26 mouse cellular contexts compared by ENCODE assay signal in genomic region chr1:154064633-154065032, GRCm38 (mm10).
DNase-seq lines count a peak whose midpoint lies in the region; TF ChIP-seq lines count a peak whose summit lies in the region.
"Had no signal": no experiment of that assay in that cellular context is flagged by ENCODE, and none has a peak within 500 bp of the region (broad histone marks: within the 10 kb centered on the region; RNA-seq: fewer than 3 reads in every experiment).

No protein-coding gene starts in this region.

- intact Hi-C loops in gastrocnemius, postnatal 14 days (cut with DNase I; ENCODE audit: low total_unique reads) = no loop called here
- intact Hi-C loops in heart, postnatal 10 days (cut with DNase I) = no loop called here
- intact Hi-C loops in heart, postnatal 25 days (cut with DNase I) = no loop called here

- no peak overlapping the region for H3K4me3 ChIP-seq in embryonic fibroblast, embryonic 13.5 days (ENCODE audit: insufficient read depth, low read length)
- H3K4me3 ChIP-seq: embryonic facial prominence, embryonic 12.5 days; embryonic facial prominence, embryonic 15.5 days; erythroblast, embryonic 14.5 days; forebrain, embryonic 12.5 days; forebrain, embryonic 15.5 days; heart, embryonic 12.5 days; heart, embryonic 15.5 days; hindbrain, embryonic 10.5 days; hindbrain, embryonic 13.5 days; intestine, embryonic 15.5 days; kidney, embryonic 15.5 days had no signal

- TF ChIP-seq CTCF in embryonic fibroblast, embryonic 13.5 days (IDR thresholded peaks at IDR 0.05; ENCODE audit: borderline replicate concordance, insufficient read depth, low read length) = no peak

- no peak for TF ChIP-seq POLR2A in embryonic fibroblast, embryonic 13.5 days (IDR thresholded peaks at IDR 0.05; ENCODE audit: low read depth, low read length)

- peak; percentile 27 for DNase-seq in gastrocnemius, postnatal 25 days
- DNase-seq in gastrocnemius, postnatal 14 days = no peak
- peak; percentile 13 to 15 for DNase-seq in heart, postnatal 10 days
- no peak for DNase-seq in heart, postnatal 25 days (ENCODE audit: low spot score)
- no peak for DNase-seq in embryo, embryonic 9.5 days (ENCODE audit: extremely low spot score)
- DNase-seq in c-Kit-positive CD71-positive TER-119-positive erythroid progenitor cells, embryonic 14.5 days (ENCODE audit: low spot score) = no peak
- DNase-seq: adrenal gland, postnatal 10 days; adrenal gland, postnatal 36 days; cerebellum, adult 11-12 months; cerebellum, adult 8-10 months; cerebellum, postnatal 10 days; heart, postnatal 14 days; kidney, adult 11 months; kidney, adult 8-10 months had no signal

- peak overlapping the region; percentile 62; the same call in 1 of the 2 replicates for H3K27ac ChIP-seq in embryonic fibroblast, embryonic 13.5 days (ENCODE audit: insufficient read depth, low read length)
- H3K27ac ChIP-seq: embryonic facial prominence, embryonic 12.5 days; embryonic facial prominence, embryonic 15.5 days; forebrain, embryonic 12.5 days; forebrain, embryonic 15.5 days; heart, embryonic 15.5 days; hindbrain, embryonic 10.5 days; hindbrain, embryonic 13.5 days; intestine, embryonic 15.5 days; kidney, embryonic 15.5 days had no signal

- no peaks in the 10 kb centered on the region; the same call in 1 of the 2 replicates for H3K4me1 ChIP-seq in embryonic fibroblast, embryonic 13.5 days (ENCODE audit: control insufficient read depth, insufficient read depth, low read length)
- H3K4me1 ChIP-seq: embryonic facial prominence, embryonic 12.5 days; forebrain, embryonic 12.5 days; forebrain, embryonic 15.5 days; heart, embryonic 12.5 days; heart, embryonic 15.5 days; hindbrain, embryonic 10.5 days; hindbrain, embryonic 13.5 days; intestine, embryonic 15.5 days; kidney, embryonic 15.5 days had no signal

Comparison
In these comparisons a context has a peak if more than half of its experiments do, and no peak if none do; other contexts are left out.
1. DNase-seq: peak in gastrocnemius, postnatal 25 days (single experiment) and heart, postnatal 10 days (2 of 2); none in gastrocnemius, postnatal 14 days (single experiment), heart, postnatal 25 days (single experiment), embryo, embryonic 9.5 days (single experiment) and c-Kit-positive CD71-positive TER-119-positive erythroid progenitor cells, embryonic 14.5 days (single experiment).